Mouse (Mus musculus) ZHBTc4 (cell line): ENCODE results near the gene Abraxas1.

ENCODE experiments used
- DNase-seq: peaks from one replicate; pipeline ENCODE4 v3.0.0-alpha.2; 2011; ENCODE audit warnings: low read depth, low spot score

Abraxas1 gene

GRCm38 (mm10) chr5:100822826-100823225, 2.1 kb upstream of the Abraxas1 start:
- DNase-seq = no peak

- DNase-seq = no peak
These were observed 610 bp upstream of the Abraxas1 start for GRCm38 (mm10) chr5:100821375-100821774.

GRCm38 (mm10) chr5:100819568-100820480, 941 bp downstream of the Abraxas1 start:
- peak; percentile 62 for DNase-seq

- no peak for DNase-seq
These were observed 2.4 kb downstream of the Abraxas1 start for GRCm38 (mm10) chr5:100818341-100818740.

- DNase-seq = peak; percentile 98
These were observed 22.5 kb downstream of the Abraxas1 start, which contains the start of the genes Helq and Mrps18c for GRCm38 (mm10) chr5:100798165-100798860. Helq (minus strand) TSS chr5:100798598. Mrps18c (plus strand) TSS chr5:100798627.

GRCm38 (mm10) chr5:100794084-100794483, 26.7 kb downstream of the Abraxas1 start:
- no peak for DNase-seq

GRCm38 (mm10) chr5:100792261-100792660, 28.5 kb downstream of the Abraxas1 start:
- DNase-seq = no peak

GRCm38 (mm10) chr5:100787527-100787926, 33.2 kb downstream of the Abraxas1 start:
- DNase-seq = no peak

GRCm38 (mm10) chr5:100779002-100779401, 41.8 kb downstream of the Abraxas1 start:
- no peak for DNase-seq

- DNase-seq = no peak
These were observed 43.9 kb downstream of the Abraxas1 start for GRCm38 (mm10) chr5:100776900-100777299.

- DNase-seq = no peak
These were observed 44.9 kb downstream of the Abraxas1 start for GRCm38 (mm10) chr5:100775778-100776404.

- no peak for DNase-seq
These were observed 49.2 kb downstream of the Abraxas1 start for GRCm38 (mm10) chr5:100771575-100771974.

GRCm38 (mm10) chr5:100766026-100766425, 54.7 kb downstream of the Abraxas1 start:
- DNase-seq = peak; percentile 71

GRCm38 (mm10) chr5:100761736-100762135, 59.0 kb downstream of the Abraxas1 start:
- DNase-seq = no peak

GRCm38 (mm10) chr5:100760049-100760663, 60.6 kb downstream of the Abraxas1 start:
- DNase-seq = peak; percentile 29

- DNase-seq = peak; percentile 63
These were observed 62.6 kb downstream of the Abraxas1 start for GRCm38 (mm10) chr5:100758121-100758520.
